Mouse (Mus musculus) MEL (cell line): Measurements from ENCODE around the gene Tmem108. TPM values are rescaled to one million over a fixed set of nuclear protein-coding genes. Genes with fewer than 3 reads are reported as not detected.

Experiments used
- DNase-seq: peaks from one replicate; pipeline ENCODE4 v3.0.0; 2011; ENCODE audit warnings: low read depth, low spot score
- H3K27ac ChIP-seq: 2 replicates; pipeline ENCODE4 v1.5.1; 2012; ENCODE audit warnings: low read depth, mild to moderate bottlenecking, control low read depth, low read length, moderate library complexity; ENCODE audit not compliant: control insufficient read depth
- H3K27me3 ChIP-seq, 2 experiments: fragments of 150-350 bp in 1 of 2; sonication (generic) in 1 of 2; 2 replicates each; pipeline ENCODE4 v1.6.1; 2012; ENCODE audit warnings: low read length in 2 of 2, mild to moderate bottlenecking in 2 of 2, improper control_type of control experiment in 1 of 2, moderate library complexity in 1 of 2; ENCODE audit not compliant: insufficient read depth in 2 of 2, control insufficient read depth in 1 of 2
- H3K36me3 ChIP-seq, 2 experiments: 2 replicates each; pipeline ENCODE4 v1.6.1; 2012 to 2014; ENCODE audit warnings: low read length in 2 of 2, improper control_type of control experiment in 1 of 2, inconsistent platforms in 1 of 2, mild to moderate bottlenecking in 1 of 2; ENCODE audit not compliant: insufficient read depth in 2 of 2, control insufficient read depth in 1 of 2
- H3K4me1 ChIP-seq, 2 experiments: fragments of 150-350 bp in 1 of 2; sonication (generic) in 1 of 2; 2 replicates each; pipeline ENCODE4 v1.6.1; 2012; ENCODE audit warnings: low read length in 2 of 2, improper control_type of control experiment in 1 of 2, mild to moderate bottlenecking in 1 of 2; ENCODE audit not compliant: insufficient read depth in 2 of 2, control insufficient read depth in 1 of 2
- H3K4me3 ChIP-seq, 2 experiments: fragments of 150-350 bp in 1 of 2; sonication (generic) in 1 of 2; 2 replicates each; pipeline ENCODE4 v1.5.1; 2012; ENCODE audit warnings: low read depth in 2 of 2, low read length in 2 of 2, mild to moderate bottlenecking in 2 of 2, moderate library complexity in 2 of 2, control low read depth in 1 of 2, improper control_type of control experiment in 1 of 2; ENCODE audit not compliant: control insufficient read depth in 1 of 2, insufficient read depth in 1 of 2
- H3K79me2 ChIP-seq: 2 replicates; pipeline ENCODE4 v1.6.1; 2012; ENCODE audit warnings: mild to moderate bottlenecking, low read length, moderate library complexity; ENCODE audit not compliant: control insufficient read depth, poor library complexity, insufficient read depth
- H3K9ac ChIP-seq: 2 replicates; pipeline ENCODE4 v1.6.1; 2012; ENCODE audit warnings: low read depth, mild to moderate bottlenecking, control low read depth, low read length, moderate library complexity; ENCODE audit not compliant: control insufficient read depth, poor library complexity, severe bottlenecking
- H3K9me3 ChIP-seq: fragments of 150-350 bp; sonication (generic); replicated peaks from 2 replicates; pipeline ENCODE4 v1.6.1; 2012; ENCODE audit warnings: mild to moderate bottlenecking, low read length, improper control_type of control experiment, moderate library complexity; ENCODE audit not compliant: insufficient read depth
- BHLHE40 ChIP-seq: IDR thresholded peaks from 2 replicates; pipeline ENCODE4 v1.6.1; 2012; ENCODE audit warnings: low read depth, mild to moderate bottlenecking, inconsistent platforms, low read length, improper control_type of control experiment, borderline replicate concordance
- CHD1 ChIP-seq: IDR thresholded peaks from 2 replicates; pipeline ENCODE4 v1.6.1; 2012; ENCODE audit warnings: low read depth, mild to moderate bottlenecking, inconsistent platforms, low read length, improper control_type of control experiment
- CTCF ChIP-seq, 3 experiments: IDR thresholded peaks in 2 of 3; conservative IDR thresholded peaks in 1 of 3; 2 replicates each; pipeline ENCODE4 v1.5.1; 2011 to 2012; ENCODE audit warnings: low read length in 3 of 3, low read depth in 2 of 3, mild to moderate bottlenecking in 2 of 3, improper control_type of control experiment in 1 of 3, inconsistent platforms in 1 of 3, mixed read lengths in 1 of 3, moderate library complexity in 1 of 3; ENCODE audit not compliant: control insufficient read depth in 1 of 3, insufficient read depth in 1 of 3, poor library complexity in 1 of 3, severe bottlenecking in 1 of 3
- E2F4 ChIP-seq: IDR thresholded peaks from 2 replicates; pipeline ENCODE4 v1.6.1; 2011; ENCODE audit warnings: low read depth, low read length, improper control_type of control experiment, borderline replicate concordance
- EP300 ChIP-seq, 2 experiments: IDR thresholded peaks; 2 replicates each; pipeline ENCODE4 v1.6.1; 2011; ENCODE audit warnings: improper control_type of control experiment in 2 of 2, low read length in 2 of 2, low read depth in 1 of 2, mild to moderate bottlenecking in 1 of 2
- ETS1 ChIP-seq: IDR thresholded peaks from 2 replicates; pipeline ENCODE4 v1.6.1; 2012; ENCODE audit warnings: low read depth, mild to moderate bottlenecking, inconsistent platforms, low read length, improper control_type of control experiment, moderate library complexity
- GATA1 ChIP-seq: IDR thresholded peaks from 2 replicates; pipeline ENCODE4 v1.6.1; 2011; ENCODE audit warnings: low read depth, low read length, improper control_type of control experiment
- HCFC1 ChIP-seq: IDR thresholded peaks from 2 replicates; pipeline ENCODE4 v1.6.1; 2012; ENCODE audit warnings: low read depth, mild to moderate bottlenecking, inconsistent platforms, low read length, improper control_type of control experiment, moderate library complexity
- JUND ChIP-seq: IDR thresholded peaks from 2 replicates; pipeline ENCODE4 v1.6.1; 2011; ENCODE audit warnings: low read depth, mild to moderate bottlenecking, improper control_type of control experiment, low read length
- KAT2A ChIP-seq: conservative IDR thresholded peaks from 2 replicates; pipeline ENCODE4 v1.6.1; 2012; ENCODE audit warnings: low read depth, low read length, improper control_type of control experiment, inconsistent platforms
- MAFK ChIP-seq: IDR thresholded peaks from 2 replicates; pipeline ENCODE4 v1.6.1; 2011; ENCODE audit warnings: low read depth, mild to moderate bottlenecking, low read length, improper control_type of control experiment, borderline replicate concordance
- MXI1 ChIP-seq: IDR thresholded peaks from 2 replicates; pipeline ENCODE4 v1.6.1; 2011; ENCODE audit warnings: mild to moderate bottlenecking, low read depth, low read length, improper control_type of control experiment
- NELFE ChIP-seq: IDR thresholded peaks from 2 replicates; pipeline ENCODE4 v1.6.1; 2011; ENCODE audit warnings: low read depth, low read length, improper control_type of control experiment
- POLR2A ChIP-seq, 2 experiments: IDR thresholded peaks; 2 replicates each; pipeline ENCODE4 v1.6.1; 2011 to 2012; ENCODE audit warnings: low read length in 2 of 2, mild to moderate bottlenecking in 2 of 2, control low read depth in 1 of 2, improper control_type of control experiment in 1 of 2, low read depth in 1 of 2, moderate library complexity in 1 of 2; ENCODE audit not compliant: control insufficient read depth in 1 of 2, insufficient read depth in 1 of 2, poor library complexity in 1 of 2
- POLR2AphosphoS2 ChIP-seq: IDR thresholded peaks from 2 replicates; pipeline ENCODE4 v1.6.1; 2011; ENCODE audit warnings: low read length, improper control_type of control experiment
- POLR2AphosphoS5 ChIP-seq: IDR thresholded peaks from 2 replicates; pipeline ENCODE4 v1.6.1; 2012; ENCODE audit warnings: low read depth, borderline replicate concordance, mild to moderate bottlenecking, inconsistent platforms, low read length, moderate library complexity, mixed read lengths
- SIN3A ChIP-seq: IDR thresholded peaks from 2 replicates; pipeline ENCODE4 v1.6.1; 2012; ENCODE audit warnings: low read length, improper control_type of control experiment, inconsistent platforms
- SMC3 ChIP-seq: IDR thresholded peaks from 2 replicates; pipeline ENCODE4 v1.6.1; 2011; ENCODE audit warnings: low read depth, low read length, improper control_type of control experiment
- TAL1 ChIP-seq: IDR thresholded peaks from 2 replicates; pipeline ENCODE4 v1.6.1; 2012; ENCODE audit warnings: mild to moderate bottlenecking, inconsistent platforms, low read length, moderate library complexity, mixed read lengths
- TCF12 ChIP-seq: IDR thresholded peaks from 2 replicates; pipeline ENCODE4 v1.6.1; 2014; ENCODE audit warnings: low read depth, mild to moderate bottlenecking, inconsistent platforms, low read length, improper control_type of control experiment, moderate library complexity
- UBTF ChIP-seq: IDR thresholded peaks from 2 replicates; pipeline ENCODE4 v1.6.1; 2012; ENCODE audit warnings: low read depth, mild to moderate bottlenecking, inconsistent platforms, low read length, improper control_type of control experiment, moderate library complexity, borderline replicate concordance; ENCODE audit not compliant: insufficient read depth
- USF2 ChIP-seq, 2 experiments: IDR thresholded peaks; 2 replicates each; pipeline ENCODE4 v1.6.1; 2011 to 2012; ENCODE audit warnings: improper control_type of control experiment in 2 of 2, low read length in 2 of 2, borderline replicate concordance in 1 of 2, inconsistent platforms in 1 of 2, low read depth in 1 of 2, mild to moderate bottlenecking in 1 of 2; ENCODE audit not compliant: insufficient read depth in 1 of 2
- ZC3H11A ChIP-seq: IDR thresholded peaks from 2 replicates; pipeline ENCODE4 v1.6.1; 2012; ENCODE audit warnings: low read depth, mild to moderate bottlenecking, inconsistent platforms, low read length, improper control_type of control experiment
- ZNF384 ChIP-seq: IDR thresholded peaks from 2 replicates; pipeline ENCODE4 v1.6.1; 2012; ENCODE audit warnings: low read depth, mild to moderate bottlenecking, inconsistent platforms, low read length, improper control_type of control experiment
- polyA plus RNA-seq, 2 experiments: library from polyadenylated mRNA; stranded (reverse) in 1 of 2; unstranded in 1 of 2; fragments of >175 nt in 1 of 2; fragments of >200 nt in 1 of 2; gene quantifications; 2 replicates each; pipeline versions ENCODE4 v1.2.1 to v1.2.4; 2012; ENCODE audit warnings: low replicate concordance in 2 of 2, low read depth in 1 of 2; ENCODE audit not compliant: insufficient read length in 2 of 2, insufficient read depth in 1 of 2, missing spikeins in 1 of 2
- total RNA-seq: library from RNA; depleted of rRNA; stranded (reverse); fragments of 300-350 nt; gene quantifications from 2 replicates; pipeline ENCODE4 v1.2.3, GENCODE M21; 2012

The Tmem108 gene
- total and polyA plus RNA-seq, 3 experiments: not detected

DNA sequence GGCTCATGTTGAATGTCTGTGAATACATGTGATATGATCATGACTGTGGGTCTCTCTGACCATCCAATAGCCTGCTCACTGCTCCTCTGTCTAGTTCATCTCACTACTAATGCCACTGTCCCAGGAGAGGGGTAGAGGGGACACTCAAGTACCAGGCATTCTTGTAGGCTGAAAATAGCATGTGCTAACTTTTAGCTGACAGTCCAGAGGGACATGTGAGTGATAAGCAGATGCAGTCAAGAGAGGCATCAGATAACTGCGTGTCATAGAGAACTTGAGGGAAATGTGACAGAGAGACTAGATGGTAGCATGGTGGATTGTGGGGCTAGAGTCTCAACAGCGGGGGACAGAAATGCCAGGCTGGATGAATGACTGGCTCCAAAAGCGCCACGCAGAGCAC lies 159.8 kb downstream of the Tmem108 start:
- Histone ChIP-seq H3K9me3 (no peaks in the 10 kb centered on the region), H3K79me2 (no peaks in the 10 kb centered on the region), H3K4me1 (no peaks in the 10 kb centered on the region), H3K36me3 (no peaks in the 10 kb centered on the region), H3K4me3 (no peak overlapping the region), H3K27ac (no peak overlapping the region), H3K27me3 (no peaks in the 10 kb centered on the region), H3K9ac (no peak overlapping the region)
- no peak for TF ChIP-seq MAFK
- no peak for TF ChIP-seq TCF12
- TF ChIP-seq ZC3H11A: no peak
- no peak for TF ChIP-seq ETS1
- TF ChIP-seq USF2 (IDR thresholded peaks at IDR 0.05; ENCODE audit: borderline replicate concordance in 1 of 2, insufficient read depth in 1 of 2, low read depth in 1 of 2, low read length in 2 of 2): no peak
- TF ChIP-seq SIN3A: no peak
- no peak for TF ChIP-seq POLR2AphosphoS2
- TF ChIP-seq ZNF384: no peak
- no peak for TF ChIP-seq POLR2A (IDR thresholded peaks at IDR 0.05; ENCODE audit: control insufficient read depth in 1 of 2, insufficient read depth in 1 of 2, low read depth in 1 of 2, low read length in 2 of 2, poor library complexity in 1 of 2)
- no peak for TF ChIP-seq HCFC1
- TF ChIP-seq CHD1: no peak
- no peak for TF ChIP-seq E2F4
- TF ChIP-seq KAT2A: no peak
- no peak for TF ChIP-seq SMC3
- TF ChIP-seq EP300 (IDR thresholded peaks at IDR 0.05; ENCODE audit: low read depth in 1 of 2, low read length in 2 of 2): no peak
- TF ChIP-seq TAL1: no peak
- no peak for TF ChIP-seq UBTF
- TF ChIP-seq GATA1: no peak
- no peak for DNase-seq

- H3K27me3 ChIP-seq: no peaks in the 10 kb centered on the region
- no peak overlapping the region for H3K9ac ChIP-seq
- H3K4me1 ChIP-seq: no peaks in the 10 kb centered on the region
- TF ChIP-seq JUND (no peak), HCFC1 (no peak), POLR2AphosphoS5 (no peak), ETS1 (no peak), BHLHE40 (no peak), TAL1 (no peak), MXI1 (no peak), EP300 (IDR thresholded peaks at IDR 0.05; ENCODE audit: low read depth in 1 of 2, low read length in 2 of 2) (no peak), CTCF (IDR thresholded peaks at IDR 0.05 in 2 of 3, conservative IDR thresholded peaks at IDR 0.05 in 1 of 3; ENCODE audit: control insufficient read depth in 1 of 3, insufficient read depth in 1 of 3, low read depth in 2 of 3, low read length in 3 of 3, poor library complexity in 1 of 3, severe bottlenecking in 1 of 3) (no peak), NELFE (no peak)
- TF ChIP-seq, all 39 proteins: peak for 0
- Histone ChIP-seq H3K4me3 (no peak overlapping the region), H3K9me3 (no peaks in the 10 kb centered on the region), H3K79me2 (no peaks in the 10 kb centered on the region), H3K27ac (no peak overlapping the region), H3K36me3 (no peaks in the 10 kb centered on the region)
- DNase-seq: no peak
Measured at GRCm38 (mm10) chr9:103600834-103601233, 160.8 kb downstream of the Tmem108 start.
